Mouse (Mus musculus): Measurements from ENCODE around the gene Rnf151.
"Not testable (repeated sequence)": the region's sequence is repeated elsewhere in the genome, so short reads cannot be mapped to it uniquely, and the experiment has no call there.

Gene Rnf151

DNA sequence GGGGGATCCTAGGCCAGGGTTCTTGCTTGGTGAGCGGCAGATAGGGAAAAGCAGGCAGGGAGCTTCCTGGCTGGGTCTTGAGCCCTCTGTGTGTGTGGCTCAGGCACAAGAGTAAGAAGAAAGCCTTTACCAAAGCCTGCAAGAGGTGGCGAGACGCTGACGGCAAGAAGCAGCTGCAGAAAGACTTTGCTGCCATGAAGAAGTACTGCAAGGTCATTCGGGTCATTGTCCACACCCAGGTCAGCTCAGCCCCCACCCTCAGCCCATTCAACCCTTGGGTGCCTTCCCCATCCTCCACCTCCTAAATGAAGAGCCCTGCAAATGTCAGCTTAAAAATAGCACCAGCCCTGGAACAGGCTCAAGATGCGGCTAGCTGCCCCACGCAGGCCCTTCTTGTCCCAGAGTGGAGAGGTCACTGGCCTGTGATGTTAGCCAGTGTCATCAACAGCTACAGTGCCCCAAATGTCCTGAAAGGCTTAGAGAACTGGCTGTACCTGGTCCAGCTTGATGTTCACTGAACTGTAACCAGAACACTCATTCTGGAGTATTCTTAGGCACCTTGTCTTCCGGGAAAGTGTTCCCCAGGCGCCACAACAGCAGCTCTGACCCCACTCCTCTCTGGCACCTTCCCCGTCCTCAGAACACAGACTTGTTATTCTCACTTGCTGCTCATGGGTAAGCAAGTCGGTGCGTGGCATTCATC lies 14.5 kb upstream of the Rnf151 start:
- no peak for DNase-seq (ENCODE audit: low spot score in 2 of 2)

DNA sequence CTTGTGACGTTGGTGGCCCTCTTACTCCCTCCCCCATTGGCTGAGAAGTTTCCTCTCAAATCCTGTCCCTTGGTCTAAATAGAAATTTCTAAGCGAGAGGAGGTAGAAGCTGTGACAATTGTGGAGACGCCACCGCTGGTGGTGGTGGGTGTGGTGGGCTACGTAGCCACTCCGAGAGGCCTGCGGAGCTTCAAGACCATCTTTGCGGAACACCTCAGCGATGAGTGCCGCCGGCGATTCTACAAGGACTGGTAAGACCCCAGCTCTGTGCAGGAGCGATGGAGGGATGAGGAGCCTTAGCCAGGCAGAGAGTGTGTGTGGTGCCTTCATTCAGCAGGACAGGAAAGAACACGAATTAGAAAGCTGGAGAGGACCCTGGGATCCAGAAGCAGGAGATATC lies 12.9 kb upstream of the Rnf151 start:
- DNase-seq (ENCODE audit: low spot score in 2 of 2) = no peak

DNA sequence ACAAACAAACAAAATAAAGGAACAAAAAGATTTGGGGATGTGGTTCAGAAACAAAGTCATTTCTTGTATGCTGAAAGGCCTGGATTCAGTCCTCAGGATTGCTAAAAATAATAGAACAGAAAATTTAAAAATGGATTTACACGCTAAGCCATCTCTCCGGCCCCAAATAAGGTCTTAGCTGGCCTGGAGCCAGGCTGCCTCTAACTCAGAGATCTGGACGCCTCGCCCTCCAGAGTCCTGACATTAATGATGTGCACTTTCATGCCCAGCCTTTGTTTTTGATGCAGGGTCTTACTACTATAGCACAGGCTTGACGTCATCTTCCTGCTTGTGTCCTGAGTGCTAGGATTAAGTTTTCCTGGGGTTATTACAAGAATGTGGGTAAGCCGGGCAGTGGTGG lies 11.2 kb upstream of the Rnf151 start:
- DNase-seq (ENCODE audit: low spot score in 2 of 2) = no peak

DNA sequence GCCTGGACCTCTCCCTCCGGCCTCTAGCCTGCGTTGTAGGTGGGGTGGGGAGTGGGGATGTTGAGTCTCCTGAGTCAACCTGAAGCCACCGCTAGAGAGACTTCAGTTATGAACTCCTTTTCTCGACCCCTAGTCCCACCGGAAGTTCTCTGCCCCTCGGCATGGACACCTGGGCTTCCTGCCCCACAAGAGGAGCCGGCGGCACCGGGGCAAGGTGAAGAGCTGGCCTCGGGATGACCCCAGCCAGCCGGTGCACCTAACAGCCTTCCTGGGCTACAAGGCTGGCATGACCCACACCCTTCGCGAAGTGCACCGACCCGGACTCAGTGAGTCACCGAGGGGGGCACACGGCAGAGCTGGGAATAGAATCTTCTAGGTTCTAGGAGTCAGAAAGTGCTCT lies 10.3 kb upstream of the Rnf151 start:
- no peak for DNase-seq (ENCODE audit: low spot score in 2 of 2)

DNA sequence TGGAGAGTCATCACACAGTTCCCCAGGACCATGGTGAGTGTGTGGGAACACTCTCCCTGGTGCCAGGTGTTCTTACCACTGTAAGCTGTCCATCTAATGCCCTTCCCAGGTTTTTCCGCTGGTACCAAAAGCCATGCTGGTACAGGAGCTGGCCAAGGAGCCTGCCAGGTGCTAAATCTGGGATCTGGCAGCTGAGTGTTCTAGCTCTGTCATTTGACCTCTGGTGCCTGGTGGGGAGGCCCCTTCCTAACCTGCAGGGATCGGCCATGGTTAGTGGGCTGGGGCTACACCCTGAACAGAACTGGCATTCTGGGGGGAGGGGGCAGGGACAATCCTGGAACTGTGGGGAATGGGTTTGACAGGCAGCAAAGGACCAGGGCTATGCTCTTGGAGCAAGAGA lies 9.8 kb upstream of the Rnf151 start, which contains the start of gene Rpl3l:
Gene Rpl3l, plus strand, starts transcription at position 203 of the 400 bp plus-strand sequence.
- no peak for DNase-seq (ENCODE audit: low spot score in 2 of 2)

DNA sequence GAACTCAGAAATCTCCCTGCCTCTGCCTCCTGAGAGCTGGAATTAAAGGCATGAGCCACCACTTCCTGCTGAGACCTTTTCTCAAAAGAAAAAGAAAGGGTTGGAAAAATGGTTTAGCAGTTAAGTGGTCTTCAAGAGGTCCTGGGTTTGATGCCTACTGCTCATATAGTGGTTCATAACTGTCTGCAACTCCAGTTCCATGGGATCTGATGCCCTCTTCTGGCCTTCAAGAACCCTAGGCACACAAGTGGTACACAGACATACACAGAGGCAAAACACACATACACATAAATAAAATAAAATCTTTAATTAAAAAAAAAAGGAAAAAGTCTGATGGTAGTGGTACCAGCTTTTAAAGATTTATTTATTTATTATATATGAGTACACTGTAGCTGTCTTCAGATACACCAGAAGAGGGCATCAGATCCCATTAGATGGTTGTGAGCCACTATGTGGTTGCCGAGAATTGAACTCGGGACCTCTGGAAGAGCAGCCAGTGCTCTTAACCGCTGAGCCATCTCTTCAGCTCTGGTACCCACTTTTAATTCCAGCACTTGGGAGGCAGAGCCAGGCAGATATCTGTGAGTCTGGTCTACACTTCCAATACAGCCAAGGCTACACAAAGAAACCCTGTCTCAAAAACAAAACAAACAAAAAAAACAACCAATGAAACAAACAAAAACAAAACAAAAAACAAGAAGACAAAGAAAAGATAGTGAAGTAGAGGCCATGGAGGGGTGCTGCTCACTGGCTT lies 8.0 kb upstream of the Rnf151 start:
- no peak for DNase-seq (ENCODE audit: low spot score in 2 of 2)

DNA sequence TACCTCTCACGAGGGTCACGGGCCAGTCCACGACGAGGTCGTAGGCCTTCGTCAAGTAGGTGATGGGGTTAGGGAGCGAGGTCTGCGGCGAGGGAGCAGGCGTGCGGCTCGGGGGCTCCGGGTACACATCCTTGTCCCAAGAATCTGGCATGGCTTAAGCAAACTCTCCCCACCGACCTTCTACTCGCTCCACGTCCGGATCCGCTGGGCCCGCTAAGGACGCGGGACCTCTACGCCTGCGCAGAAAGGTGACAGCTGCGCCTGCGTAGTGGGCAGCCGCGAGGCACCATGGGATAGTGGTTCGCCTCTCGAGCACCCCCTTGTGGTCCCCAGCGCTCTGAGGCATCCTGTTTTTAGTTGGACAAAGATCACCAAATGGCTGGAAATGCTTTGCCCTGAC lies 6.3 kb upstream of the Rnf151 start, which contains the start of gene Ndufb10:
Gene Ndufb10, minus strand, starts transcription at position 295 of the 400 bp plus-strand sequence.
- peak; percentile 94 to 96 for DNase-seq (ENCODE audit: low spot score in 2 of 2)

DNA sequence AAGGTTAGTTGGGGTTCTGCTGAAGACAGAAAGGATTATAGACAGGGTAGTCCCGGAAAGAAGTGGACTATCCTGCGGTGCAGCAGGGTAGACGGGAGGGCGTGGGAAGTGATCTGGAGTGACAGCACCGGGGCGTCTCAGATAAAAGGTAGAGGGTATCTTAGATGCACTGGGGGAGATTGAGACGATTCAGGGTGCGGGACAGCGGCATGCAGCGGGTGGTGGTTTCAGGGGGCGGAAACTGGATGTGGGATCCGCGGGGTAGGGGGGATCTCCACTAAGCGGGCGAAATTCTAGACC lies 6.0 kb upstream of the Rnf151 start:
- DNase-seq (ENCODE audit: low spot score in 2 of 2) = no peak

DNA sequence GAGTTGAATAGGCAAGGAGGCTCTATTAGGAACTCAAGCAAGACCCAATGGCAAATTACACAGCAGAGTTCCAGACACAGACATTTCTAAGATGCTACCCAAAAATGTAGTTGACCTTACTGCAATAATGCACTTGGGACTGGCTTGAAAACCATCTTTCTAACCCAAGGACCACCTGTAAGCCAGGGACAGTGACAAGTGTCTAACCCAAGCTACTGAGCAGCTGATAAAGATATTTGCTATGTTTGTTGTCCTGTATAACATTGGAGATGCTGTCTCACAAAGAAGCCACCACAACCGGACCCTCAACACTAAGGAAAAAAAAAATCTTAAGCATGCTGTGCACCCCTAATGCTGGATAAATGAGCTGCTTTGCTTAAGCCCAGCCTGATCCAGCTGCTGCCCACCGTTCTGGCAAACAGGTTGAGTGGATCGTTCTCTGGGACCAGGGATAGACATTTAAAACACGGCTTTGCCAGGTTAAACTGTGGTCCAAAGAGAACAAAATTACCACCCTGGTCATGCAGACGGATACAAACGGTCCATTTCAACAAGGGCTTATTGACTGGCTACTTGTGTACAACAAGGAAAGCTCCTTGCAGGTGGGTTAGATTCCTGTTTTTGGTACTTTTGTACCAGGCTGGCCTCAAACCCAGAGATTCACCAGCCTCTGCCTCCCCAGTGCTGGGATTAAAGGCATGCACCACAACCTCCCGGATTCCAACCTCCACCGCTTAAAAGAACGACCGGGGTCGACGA lies 5.4 kb upstream of the Rnf151 start:
- no peak for DNase-seq (ENCODE audit: low spot score in 2 of 2)

DNA sequence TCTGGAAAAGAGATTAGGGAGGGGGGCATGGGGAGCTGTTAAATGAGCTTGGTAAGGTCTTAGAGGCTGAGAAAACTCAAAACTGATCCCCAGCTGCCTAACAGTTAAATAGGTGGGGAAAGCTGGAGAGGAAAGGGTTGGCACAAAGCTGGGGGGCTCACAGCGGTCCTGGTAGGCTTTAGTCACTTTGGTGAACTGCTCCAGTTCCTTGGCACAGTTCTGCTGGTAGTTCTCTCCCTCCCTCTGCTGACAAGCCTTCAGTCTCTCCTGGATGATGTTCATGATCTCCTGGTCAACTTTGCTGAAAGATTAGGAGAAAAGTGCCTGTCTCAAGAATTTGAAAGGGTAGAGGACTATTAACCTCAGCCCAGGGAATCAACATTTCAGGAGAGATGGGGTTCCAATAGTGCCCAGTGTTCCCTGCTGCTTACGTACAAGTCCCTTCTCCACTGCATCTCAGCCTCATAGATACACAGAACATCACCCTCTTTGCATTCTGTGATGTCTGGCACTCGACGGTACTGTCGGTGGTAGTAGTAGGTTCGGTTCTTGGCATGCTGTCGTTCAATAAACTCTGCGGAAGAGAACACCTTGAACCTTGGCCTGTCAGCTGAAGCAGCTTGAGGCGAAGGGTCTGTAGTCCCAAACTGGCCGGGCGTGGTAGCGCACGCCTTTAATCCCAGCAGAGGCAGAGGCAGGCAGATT lies 4.5 kb upstream of the Rnf151 start:
- no peak for DNase-seq (ENCODE audit: low spot score in 2 of 2)

DNA sequence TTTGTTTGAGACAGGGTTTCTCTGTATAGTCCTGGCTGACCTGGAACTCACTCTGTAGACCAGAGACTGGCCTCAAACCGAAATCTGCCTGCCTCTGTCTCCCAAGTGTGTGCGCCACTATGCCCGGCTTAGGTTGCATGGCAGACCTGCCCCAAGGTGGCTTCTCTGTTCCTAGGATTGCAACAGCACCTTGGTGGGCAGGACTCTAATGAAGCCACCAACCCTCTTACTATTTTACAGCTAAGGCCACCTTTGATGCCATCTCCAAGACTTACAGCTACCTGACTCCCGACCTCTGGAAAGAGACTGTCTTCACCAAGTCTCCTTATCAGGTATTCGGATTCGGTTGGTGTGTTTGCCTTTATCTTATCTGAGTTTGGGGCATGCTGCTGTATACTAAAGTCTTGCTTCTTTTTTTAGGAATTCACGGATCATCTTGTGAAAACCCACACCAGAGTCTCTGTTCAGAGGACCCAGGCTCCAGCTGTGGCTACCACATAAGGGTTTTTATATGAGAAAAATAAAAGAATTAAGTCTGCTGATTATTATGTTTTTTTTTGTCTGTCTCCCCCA lies 3.6 kb upstream of the Rnf151 start:
- not testable (repeated sequence) for DNase-seq (ENCODE audit: low spot score in 2 of 2)

DNA sequence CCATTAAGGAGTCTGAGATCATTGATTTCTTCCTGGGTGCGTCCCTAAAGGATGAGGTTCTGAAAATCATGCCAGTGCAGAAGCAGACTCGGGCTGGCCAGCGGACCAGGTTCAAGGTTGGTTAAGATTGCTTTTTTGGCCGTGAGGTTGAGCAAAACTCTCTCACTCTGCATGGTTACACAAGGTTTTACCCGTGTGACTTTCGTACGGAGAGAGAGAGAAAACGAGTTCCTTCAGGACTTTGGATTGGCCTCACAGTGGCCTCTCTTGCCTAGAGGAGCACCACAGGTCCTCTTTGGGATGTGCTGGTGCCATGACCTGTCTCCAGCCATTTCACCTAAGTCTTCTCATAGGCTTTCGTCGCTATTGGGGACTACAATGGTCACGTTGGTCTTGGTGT lies 2.8 kb upstream of the Rnf151 start:
- DNase-seq (ENCODE audit: low spot score in 2 of 2) = not testable (repeated sequence)

DNA sequence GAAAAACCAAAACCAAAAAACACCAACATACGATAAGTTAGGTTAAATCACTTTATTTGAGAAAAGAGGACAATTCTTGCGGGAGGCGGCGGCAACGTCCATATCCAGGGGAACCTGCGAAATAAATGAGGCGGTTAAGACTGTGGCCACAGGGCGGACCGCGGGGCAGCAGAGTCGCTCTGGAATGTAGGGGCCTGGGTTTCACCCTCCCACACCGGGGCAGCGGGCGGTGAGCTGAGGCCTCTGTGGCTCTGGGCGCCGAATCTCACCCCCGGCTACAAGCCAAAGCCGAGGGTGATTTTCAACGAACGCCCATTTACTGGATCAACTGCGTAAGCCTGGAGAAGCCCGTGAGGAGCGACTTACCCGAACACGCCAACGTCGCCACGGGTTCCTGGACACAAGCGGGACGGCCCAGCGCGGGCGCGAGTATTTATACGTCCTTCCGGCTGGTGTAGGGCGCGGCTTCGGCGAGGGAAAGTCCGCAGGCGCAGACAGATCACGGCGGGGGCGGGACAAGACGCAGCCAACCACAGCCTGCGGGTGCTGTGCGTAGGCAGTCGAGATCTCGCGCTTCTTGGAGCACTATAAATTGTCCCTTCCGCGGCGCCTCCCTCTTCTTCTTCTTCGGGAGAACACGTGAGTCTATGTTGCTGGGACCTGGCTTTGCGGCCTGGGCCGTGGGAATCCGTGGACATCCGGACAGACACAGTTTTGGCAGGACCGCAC lies 1.8 kb upstream of the Rnf151 start:
- DNase-seq (ENCODE audit: low spot score in 2 of 2) = peak; percentile 94 to 98

DNA sequence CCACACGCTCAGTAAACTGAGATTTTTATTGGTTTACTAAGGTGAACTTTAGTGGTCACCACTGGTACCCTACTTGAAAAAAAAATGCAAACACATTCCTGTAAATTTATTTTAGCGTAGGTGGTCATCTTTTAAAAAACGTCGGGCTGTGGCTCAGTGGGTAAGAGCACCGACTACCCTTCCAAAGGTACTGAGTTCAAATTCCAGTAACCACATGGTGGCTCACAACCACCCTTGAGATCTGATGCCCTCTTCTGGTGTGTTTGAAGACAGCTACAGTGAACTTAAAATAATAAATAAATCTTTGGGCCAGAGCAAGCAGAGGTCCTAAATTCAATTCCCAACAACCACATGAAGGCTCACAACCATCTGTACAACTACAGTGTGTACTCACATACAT lies 1.1 kb upstream of the Rnf151 start:
- DNase-seq (ENCODE audit: low spot score in 2 of 2) = not testable (repeated sequence)

DNA sequence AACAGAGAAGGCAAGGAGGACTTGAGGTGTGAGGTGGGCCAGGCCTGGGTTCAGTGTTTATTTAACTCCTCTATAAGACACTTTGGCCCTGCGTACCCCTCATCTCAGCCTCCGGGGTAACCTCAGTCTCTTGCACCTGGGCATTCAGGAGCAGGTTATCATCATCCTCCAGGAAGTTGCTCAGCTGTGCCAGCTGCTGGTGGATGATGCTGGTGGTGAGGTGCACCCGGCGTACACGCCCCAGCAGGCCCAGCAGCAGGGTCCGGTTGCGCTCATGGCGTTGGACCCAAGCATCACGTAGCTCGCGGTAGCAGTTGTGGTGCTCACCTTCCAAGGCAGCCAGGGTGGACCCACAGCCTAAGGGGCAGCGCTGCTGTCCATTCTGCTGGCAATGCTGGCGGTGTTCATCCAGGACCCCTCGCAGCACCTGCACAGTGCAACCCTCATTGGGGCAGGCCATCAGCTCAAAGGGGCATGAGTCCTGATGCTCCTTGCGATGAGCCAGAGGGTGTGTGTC lies 1.6 kb downstream of the Rnf151 start:
- DNase-seq (ENCODE audit: low spot score in 2 of 2) = no peak

DNA sequence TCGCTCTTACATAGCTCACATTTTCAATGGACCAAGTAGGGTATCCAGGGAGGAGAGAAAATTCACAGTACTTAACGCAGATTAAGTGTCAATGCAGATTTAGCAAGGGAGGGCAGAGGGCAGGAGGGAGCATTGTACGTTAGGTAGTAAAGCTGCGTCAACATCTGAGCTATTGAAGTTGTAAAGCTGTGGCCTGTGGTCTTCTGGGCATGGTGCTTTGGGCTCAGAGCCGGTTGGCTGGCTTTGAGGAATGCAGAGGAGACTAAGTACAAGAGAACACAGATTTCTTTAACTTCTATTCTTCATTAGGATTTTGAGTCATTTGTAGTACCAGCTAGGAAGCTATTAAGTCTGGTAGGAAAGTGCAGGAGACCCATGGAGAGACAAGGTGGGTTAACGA lies 2.3 kb downstream of the Rnf151 start:
- DNase-seq (ENCODE audit: low spot score in 2 of 2) = no peak

DNA sequence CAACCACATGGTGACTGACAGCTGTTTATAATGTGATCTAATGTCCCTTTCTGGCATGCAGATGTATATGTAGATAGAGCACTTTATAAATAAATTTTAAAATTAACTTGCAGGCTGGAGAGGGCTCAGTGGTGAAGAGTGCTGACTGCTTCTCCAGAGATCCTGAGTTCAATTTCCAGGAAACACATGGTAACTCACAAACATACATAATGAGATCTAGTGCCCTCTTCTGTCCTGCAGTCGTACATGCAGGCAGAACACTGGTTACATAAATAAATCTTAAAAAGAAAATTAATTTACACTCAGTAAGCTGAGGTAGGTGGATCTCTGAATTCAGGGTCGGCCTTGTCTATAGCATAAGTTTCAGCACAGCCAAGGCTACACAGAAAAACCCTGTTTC lies 9.2 kb downstream of the Rnf151 start:
- DNase-seq (ENCODE audit: low spot score in 2 of 2) = no peak

DNA sequence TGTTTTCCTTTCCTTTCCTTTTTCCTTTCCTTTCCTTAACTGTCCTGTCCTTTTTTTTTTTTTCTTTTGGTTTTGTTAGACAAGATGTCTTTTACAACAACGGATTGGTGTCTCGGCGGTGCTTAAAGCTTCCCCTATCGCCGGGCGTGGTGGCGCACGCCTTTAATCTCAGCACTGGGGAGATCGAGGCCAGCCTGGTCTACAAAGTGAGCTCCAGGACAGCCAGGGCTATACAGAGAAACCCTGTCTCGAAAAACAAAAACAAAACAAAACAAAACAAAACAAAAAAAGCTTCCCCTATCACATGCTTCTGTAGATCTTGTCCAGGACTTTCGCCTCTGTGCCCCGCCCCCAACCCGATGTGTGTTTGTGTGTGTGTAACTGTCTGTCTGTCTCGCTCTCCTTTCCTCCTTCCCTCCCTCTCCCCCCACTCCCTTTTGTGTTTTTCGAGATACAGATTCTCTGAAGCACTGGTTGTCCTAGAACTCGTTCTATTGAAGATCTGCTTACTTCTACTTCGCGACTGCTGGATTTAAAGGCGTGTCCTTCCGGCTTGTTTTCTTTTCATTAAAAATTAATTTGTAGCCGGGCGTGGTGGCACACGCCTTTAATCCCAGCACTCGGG lies 9.9 kb downstream of the Rnf151 start:
- no peak for DNase-seq (ENCODE audit: low spot score in 2 of 2)

DNA sequence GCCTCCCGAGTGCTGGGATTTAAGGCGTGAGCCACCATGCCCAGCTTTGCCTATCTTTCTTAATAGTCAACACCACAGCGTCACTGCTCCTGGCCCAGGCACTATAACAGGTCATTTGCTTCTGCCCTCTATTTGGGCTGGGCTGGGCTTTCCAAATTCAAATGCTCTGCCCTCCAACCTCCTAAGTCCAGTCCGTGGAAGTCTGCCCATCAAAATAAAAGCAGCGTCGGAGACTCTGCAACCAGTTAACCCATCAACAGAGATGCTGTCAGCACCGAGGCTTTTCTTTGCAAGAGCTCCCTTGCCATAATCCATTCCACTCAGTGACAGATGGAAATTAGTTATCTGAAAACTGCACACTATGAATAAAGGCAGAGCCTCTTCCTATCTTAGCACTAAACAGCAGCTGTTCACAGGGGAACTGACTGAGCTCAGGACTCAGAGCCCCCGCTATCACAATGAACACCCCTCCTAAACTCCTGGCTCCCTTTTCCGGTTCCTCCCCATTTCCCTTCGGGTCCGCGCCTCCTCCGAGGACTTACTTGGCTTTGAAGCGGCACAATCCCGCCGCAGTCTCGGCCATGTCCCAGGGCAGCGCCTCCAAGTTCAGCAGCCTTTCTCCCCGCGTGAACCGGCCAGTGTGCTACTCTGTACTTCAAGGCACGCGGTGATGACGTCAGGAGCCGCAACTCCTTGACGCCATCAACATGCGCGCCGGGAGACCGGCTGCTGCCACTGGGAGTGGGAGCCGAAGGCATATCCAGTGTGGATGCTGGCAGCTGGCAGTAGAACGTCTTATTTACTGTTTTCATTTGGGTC lies 10.7 kb downstream of the Rnf151 start, which contains the start of gene Tbl3:
Gene Tbl3, minus strand, starts transcription at position 679 of the 819 bp plus-strand sequence.
- peak; percentile 88 to 92 for DNase-seq (ENCODE audit: low spot score in 2 of 2)
